Mouse (Mus musculus) layer of hippocampus, adult 9-10 months (tissue): ENCODE results near the gene Moxd2.

Source experiments
- DNase-seq: peaks from one replicate; pipeline ENCODE4 v3.0.0; 2022; ENCODE audit warnings: low spot score

Moxd2 gene

DNA sequence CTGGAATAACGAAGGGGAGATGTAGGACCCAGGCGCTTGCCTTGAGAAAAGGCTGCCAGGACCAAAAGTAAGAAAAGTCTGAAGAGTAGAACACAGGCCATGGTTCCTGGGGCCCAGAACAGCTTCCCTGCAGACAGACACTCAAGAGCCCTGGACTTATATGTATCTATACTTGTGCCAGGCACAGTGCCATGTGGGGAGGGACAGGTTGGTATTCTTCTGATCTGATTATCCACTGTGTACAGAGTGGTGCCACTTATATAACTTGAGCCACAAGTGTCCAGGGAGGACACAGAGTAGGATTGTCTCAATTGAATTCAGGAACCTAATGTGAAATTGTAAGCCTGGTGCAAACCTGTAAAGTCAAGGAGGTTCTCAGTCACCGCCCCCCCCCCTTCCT lies at the start of gene Moxd2:
Gene Moxd2, minus strand, starts transcription at position 101 of the 400 bp plus-strand sequence.
- no peak for DNase-seq

DNA sequence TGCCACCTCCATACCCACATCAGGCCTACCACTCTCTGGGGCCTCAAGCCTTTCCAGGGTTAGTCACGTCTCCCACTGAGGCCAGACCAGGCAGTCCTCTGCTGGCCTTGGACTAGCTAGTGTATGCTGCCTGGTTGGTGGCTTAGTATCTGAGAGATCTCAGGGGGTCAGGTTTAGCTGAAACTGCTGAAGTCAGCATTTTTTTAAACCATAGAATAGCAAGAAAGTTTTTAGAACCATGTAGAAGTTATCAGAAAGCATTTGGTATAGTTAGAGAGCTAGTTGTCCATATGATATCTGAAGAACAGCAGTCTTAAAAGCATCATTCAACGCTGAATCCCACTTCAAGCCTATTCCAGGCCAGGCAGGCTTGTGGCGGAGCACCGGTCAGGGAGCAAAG lies 32.7 kb upstream of the Moxd2 start:
- no peak for DNase-seq

DNA sequence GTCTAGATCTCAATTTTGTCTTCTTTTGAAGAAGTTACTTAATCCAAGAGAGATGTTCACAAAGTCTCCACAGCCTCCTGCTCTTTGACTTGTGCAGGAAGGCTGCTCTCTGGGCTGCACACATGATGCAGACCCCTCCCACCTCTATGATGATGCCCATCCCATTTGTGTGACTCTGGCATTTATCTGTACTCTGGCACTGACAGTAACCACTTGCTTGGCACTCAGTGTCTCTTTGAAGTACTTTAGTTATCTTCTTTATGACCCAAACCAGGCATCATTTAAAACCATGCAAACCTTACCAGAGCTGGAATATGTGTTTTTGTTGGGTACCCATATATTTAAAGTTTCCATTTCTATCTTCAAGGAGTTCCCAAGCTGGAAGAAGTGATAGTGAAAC lies 13.0 kb upstream of the Moxd2 start, which contains the start of gene Prss58:
Gene Prss58, minus strand, starts transcription at position 101 of the 400 bp plus-strand sequence.
- no peak for DNase-seq

DNA sequence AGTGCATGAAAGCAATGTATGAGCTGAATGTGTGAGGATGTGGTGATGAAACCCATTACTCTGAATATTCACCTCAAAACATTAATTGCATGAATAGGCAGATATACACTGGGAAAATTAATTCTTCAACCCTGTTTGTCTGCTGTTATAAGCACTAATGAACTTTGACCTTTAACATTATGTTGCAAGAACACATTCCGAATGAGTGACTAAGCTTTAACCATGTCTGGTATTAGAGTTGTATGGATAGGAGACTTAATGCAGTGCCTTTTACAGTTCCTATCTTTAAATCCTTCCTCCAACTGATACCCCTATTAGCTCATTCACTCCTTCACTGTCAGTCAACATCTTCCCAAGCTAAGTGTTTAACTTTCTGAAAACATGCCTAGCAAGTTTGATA lies 7.4 kb upstream of the Moxd2 start:
- no peak for DNase-seq

DNA sequence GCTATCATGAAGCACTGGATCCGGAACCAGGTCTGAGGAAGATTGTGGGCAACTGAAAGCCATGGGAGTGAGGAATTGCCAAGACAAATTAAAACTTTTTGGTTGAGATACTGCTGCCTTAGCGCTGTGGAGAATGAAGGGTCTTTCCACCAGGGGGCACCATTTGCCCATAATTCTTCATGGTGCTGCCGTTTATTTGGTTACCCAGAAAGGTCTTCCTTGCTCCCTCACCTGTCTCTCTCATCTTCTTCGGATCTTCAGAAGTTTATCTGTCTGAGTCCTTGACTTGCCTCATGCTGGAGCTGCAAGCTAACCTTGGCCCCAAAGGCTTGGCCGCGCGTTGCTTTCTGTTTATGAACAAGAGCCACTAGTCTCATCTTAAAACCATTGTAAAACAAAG lies 6.3 kb upstream of the Moxd2 start:
- no peak for DNase-seq

DNA sequence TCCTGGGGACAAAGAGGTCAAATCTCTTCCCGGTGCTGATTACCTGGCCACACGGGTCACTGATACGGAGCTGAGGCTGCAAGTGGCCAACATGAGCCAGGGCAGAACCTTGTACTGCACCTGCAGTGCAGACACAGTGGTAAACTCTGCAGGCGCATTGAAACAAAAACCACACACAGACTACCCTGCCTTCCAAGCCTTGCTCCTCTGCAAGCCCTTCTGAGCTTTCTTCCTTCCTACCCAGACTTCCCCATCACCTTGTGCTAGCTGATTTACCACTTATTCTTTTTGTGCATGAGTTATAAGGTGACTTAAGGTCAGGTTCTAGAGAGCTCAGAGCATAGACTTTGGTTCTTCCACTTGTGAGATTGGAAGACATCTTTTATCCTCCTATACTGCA lies 4.5 kb upstream of the Moxd2 start:
- no peak for DNase-seq

DNA sequence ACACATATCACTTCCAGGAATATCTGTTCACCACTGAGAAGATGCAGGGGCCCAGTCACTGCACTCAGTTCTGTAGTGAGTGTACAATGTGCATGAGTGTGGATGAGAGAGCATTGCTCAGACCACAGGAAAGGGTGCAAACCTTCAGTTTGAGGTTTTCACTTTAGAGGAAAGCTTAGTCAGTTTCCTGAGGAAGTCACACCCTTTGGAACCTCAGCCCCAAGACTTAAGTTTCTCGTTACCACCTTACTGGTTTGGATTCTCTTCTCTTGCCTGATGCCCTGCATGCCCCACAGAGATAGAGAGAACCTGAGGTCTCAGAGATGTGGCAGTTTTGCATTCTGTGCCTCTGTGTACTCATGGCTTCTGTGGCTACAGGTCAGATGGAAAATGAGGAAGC lies 3.7 kb upstream of the Moxd2 start:
- DNase-seq: no peak

DNA sequence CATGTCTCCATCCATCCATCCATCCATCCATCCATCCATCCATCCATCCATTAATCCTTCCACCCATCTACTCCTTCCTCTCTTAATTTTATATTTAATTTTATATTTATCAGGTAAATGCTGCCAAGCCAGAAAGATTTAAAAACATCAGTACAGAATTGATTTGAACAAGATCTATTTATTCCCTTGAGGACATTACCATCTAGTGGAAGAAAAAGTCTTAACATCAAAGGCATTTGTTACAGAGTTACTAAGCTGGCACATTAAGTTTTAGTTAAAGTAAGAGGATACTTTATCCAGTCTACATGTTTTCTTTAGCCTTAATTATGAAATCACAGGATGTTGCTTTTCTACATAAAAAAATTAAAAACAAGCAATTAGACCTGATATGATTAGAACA lies 42.0 kb downstream of the Moxd2 start:
- peak; percentile 7 for DNase-seq
